Mouse (Mus musculus) embryonic facial prominence, embryonic 10.5 days (tissue): ENCODE measurements around the gene Mast1. TPM values are rescaled to one million over a fixed set of nuclear protein-coding genes. Genes with fewer than 3 reads are reported as not detected.
"Not testable (repeated sequence)": the region's sequence is repeated elsewhere in the genome, so short reads cannot be mapped to it uniquely, and the experiment has no call there.

Experiments
- DNase-seq: peaks from one replicate; pipeline ENCODE4 v3.0.0-alpha.2; 2017; ENCODE audit warnings: low spot score
- H3K27ac ChIP-seq: fragments of 300-500 bp; sonication (generic); replicated peaks from 2 replicates; pipeline ENCODE4 v1.5.1; 2016; ENCODE audit warnings: mild to moderate bottlenecking
- H3K27me3 ChIP-seq: fragments of 300-500 bp; sonication (generic); replicated peaks from 2 replicates; pipeline ENCODE4 v1.6.1; 2016; ENCODE audit warnings: low read depth, mild to moderate bottlenecking; ENCODE audit not compliant: poor library complexity, severe bottlenecking
- H3K36me3 ChIP-seq: fragments of 300-500 bp; sonication (generic); replicated peaks from 2 replicates; pipeline ENCODE4 v1.6.1; 2016; ENCODE audit warnings: mild to moderate bottlenecking, moderate library complexity
- H3K4me1 ChIP-seq: fragments of 300-500 bp; sonication (generic); 2 replicates; pipeline ENCODE4 v1.6.1; 2016
- H3K4me3 ChIP-seq: fragments of 300-500 bp; sonication (generic); 2 replicates; pipeline ENCODE4 v1.5.1; 2016; ENCODE audit warnings: mild to moderate bottlenecking, moderate library complexity
- H3K9me3 ChIP-seq: fragments of 300-500 bp; sonication (generic); 2 replicates; pipeline ENCODE4 v1.6.1; 2016; ENCODE audit warnings: mild to moderate bottlenecking
- WGBS: fragments of 180-500 bp; shearing (Covaris S2); methylation state at CpG from one replicate; pipeline ENCODE4 v1.1.7; 2016; 5-methylcytosine and 5-hydroxymethylcytosine counted together
- polyA plus RNA-seq: library from polyadenylated mRNA; unstranded; fragments of >200 nt; fragmentation: Nextera tagmentation; extraction: Ambion mirVana; gene quantifications from 2 replicates; pipeline ENCODE4 v1.2.1, GENCODE M21; 2016

The Mast1 gene
- polyA plus RNA-seq, 1 experiment from 2014 or later: 3.4 TPM

GRCm38 (mm10) chr8:84910551-84910950 is 26.6 kb downstream of the Mast1 start:
- Histone ChIP-seq H3K4me1 (peaks cover 37% of the 10 kb centered on the region), H3K27me3 (peaks cover 70% of the 10 kb centered on the region), H3K9me3 (peaks cover 6% of the 10 kb centered on the region; the same call in 1 of the 2 replicates), H3K36me3 (peaks cover 12% of the 10 kb centered on the region), H3K4me3 (no peak overlapping the region), H3K27ac (no peak overlapping the region)
- no peak for DNase-seq
- WGBS: 83% methylated on average over 6 of the region's 6 CpGs

GRCm38 (mm10) chr8:84909949-84910348 is 27.2 kb downstream of the Mast1 start:
- no peak overlapping the region for H3K27ac ChIP-seq
- no peak overlapping the region for H3K4me3 ChIP-seq
- H3K4me1 ChIP-seq: peaks cover 37% of the 10 kb centered on the region
- 70% methylated on average over 5 of the region's 5 CpGs for WGBS
- peaks cover 6% of the 10 kb centered on the region; the same call in 1 of the 2 replicates for H3K9me3 ChIP-seq
- no peak for DNase-seq
- H3K36me3 ChIP-seq: peaks cover 8% of the 10 kb centered on the region; the same call in 1 of the 2 replicates
- peaks cover 70% of the 10 kb centered on the region for H3K27me3 ChIP-seq

GRCm38 (mm10) chr8:84909162-84909767 is 27.9 kb downstream of the Mast1 start:
- H3K9me3 ChIP-seq: peaks cover 5% of the 10 kb centered on the region; the same call in 1 of the 2 replicates
- DNase-seq: no peak
- H3K27me3 ChIP-seq: peaks cover 70% of the 10 kb centered on the region
- peaks cover 8% of the 10 kb centered on the region; the same call in 1 of the 2 replicates for H3K36me3 ChIP-seq
- peak overlapping the region; percentile 69 for H3K4me3 ChIP-seq
- WGBS: 46% methylated on average over 20 of the region's 20 CpGs
- peak overlapping the region; percentile 80; the same call in 1 of the 2 replicates for H3K27ac ChIP-seq
- H3K4me1 ChIP-seq: peaks cover 37% of the 10 kb centered on the region

- peaks cover 8% of the 10 kb centered on the region; the same call in 1 of the 2 replicates for H3K36me3 ChIP-seq
- DNase-seq: peak; percentile 97
- H3K27me3 ChIP-seq: peaks cover 65% of the 10 kb centered on the region
- H3K27ac ChIP-seq: peak within 1 kb of the TSS; percentile 80
- peak within 1 kb of the TSS; percentile 69 for H3K4me3 ChIP-seq
- peaks cover 38% of the 10 kb centered on the region for H3K4me1 ChIP-seq
- no peaks in the 10 kb centered on the region for H3K9me3 ChIP-seq
- WGBS: 1% methylated on average over 45 of the region's 45 CpGs
These were observed 28.6 kb downstream of the Mast1 start, which contains the start of gene Dnase2a for GRCm38 (mm10) chr8:84908421-84909161. Gene Dnase2a (plus strand): TSS chr8:84908560.

GRCm38 (mm10) chr8:84907979-84908378 is 29.2 kb downstream of the Mast1 start:
- Histone ChIP-seq H3K4me1 (peaks cover 38% of the 10 kb centered on the region), H3K27ac (peak overlapping the region; percentile 66), H3K27me3 (peaks cover 59% of the 10 kb centered on the region), H3K4me3 (peak overlapping the region; percentile 69)
- H3K9me3 ChIP-seq, DNase-seq, H3K36me3 ChIP-seq: not testable (repeated sequence)
- 35% methylated on average over 7 of the region's 7 CpGs for WGBS

GRCm38 (mm10) chr8:84907493-84907892 is 29.7 kb downstream of the Mast1 start:
- H3K36me3 ChIP-seq: peaks cover 8% of the 10 kb centered on the region; the same call in 1 of the 2 replicates
- H3K9me3 ChIP-seq: no peaks in the 10 kb centered on the region
- H3K4me3 ChIP-seq: no peak overlapping the region
- H3K4me1 ChIP-seq: peaks cover 38% of the 10 kb centered on the region
- no peak for DNase-seq
- peaks cover 57% of the 10 kb centered on the region for H3K27me3 ChIP-seq
- H3K27ac ChIP-seq: no peak overlapping the region
- WGBS: 78% methylated on average over 8 of the region's 8 CpGs

- no peak for DNase-seq
These were observed 30.1 kb downstream of the Mast1 start for GRCm38 (mm10) chr8:84907037-84907436.

GRCm38 (mm10) chr8:84904351-84904750 is 32.8 kb downstream of the Mast1 start:
- Histone ChIP-seq H3K4me3 (no peak overlapping the region), H3K4me1 (peaks cover 30% of the 10 kb centered on the region), H3K9me3 (no peaks in the 10 kb centered on the region), H3K27me3 (peaks cover 57% of the 10 kb centered on the region), H3K27ac (no peak overlapping the region), H3K36me3 (no peaks in the 10 kb centered on the region)
- WGBS: 89% methylated on average over 7 of the region's 7 CpGs
- DNase-seq: no peak

More at GRCm38 (mm10) chr8:84907037-84907436, 30.1 kb downstream of the Mast1 start:
- Histone ChIP-seq H3K9me3 (no peaks in the 10 kb centered on the region), H3K4me3 (no peak overlapping the region), H3K4me1 (peaks cover 38% of the 10 kb centered on the region), H3K27me3 (peaks cover 57% of the 10 kb centered on the region), H3K36me3 (peaks cover 8% of the 10 kb centered on the region; the same call in 1 of the 2 replicates), H3K27ac (no peak overlapping the region)
- 95% methylated on average over 9 of the region's 9 CpGs for whole genome bisulfite sequencing

- peak overlapping the region; percentile 80 for H3K4me3 ChIP-seq
- peak overlapping the region; percentile 87 for H3K27ac ChIP-seq
- no peaks in the 10 kb centered on the region for H3K9me3 ChIP-seq
- H3K27me3 ChIP-seq: peaks cover 49% of the 10 kb centered on the region
- no peaks in the 10 kb centered on the region for H3K36me3 ChIP-seq
- WGBS: under 1% methylated on average over 68 of the region's 68 CpGs
- peak; percentile 94 for DNase-seq
- H3K4me1 ChIP-seq: peaks cover 21% of the 10 kb centered on the region
These were observed 34.1 kb downstream of the Mast1 start for GRCm38 (mm10) chr8:84902920-84903661.

- 2% methylated on average over 24 of the region's 24 CpGs for WGBS
- no peak for DNase-seq
These were observed 34.7 kb downstream of the Mast1 start for GRCm38 (mm10) chr8:84902367-84902919.

GRCm38 (mm10) chr8:84901752-84902151 is 35.4 kb downstream of the Mast1 start, which contains the start of gene Klf1:
Gene Klf1 (plus strand): TSS chr8:84901928.
- Histone ChIP-seq H3K4me1 (peaks cover 19% of the 10 kb centered on the region), H3K27ac (peak within 1 kb of the TSS; percentile 87), H3K27me3 (peaks cover 49% of the 10 kb centered on the region)

More at GRCm38 (mm10) chr8:84902367-84902919, 34.7 kb downstream of the Mast1 start:
- Histone ChIP-seq H3K36me3 (no peaks in the 10 kb centered on the region), H3K9me3 (no peaks in the 10 kb centered on the region), H3K27me3 (peaks cover 49% of the 10 kb centered on the region), H3K4me1 (peaks cover 19% of the 10 kb centered on the region), H3K4me3 (peak overlapping the region; percentile 80), H3K27ac (peak overlapping the region; percentile 87)

GRCm38 (mm10) chr8:84901071-84901470 is 36.1 kb downstream of the Mast1 start:
- Histone ChIP-seq H3K4me3 (peak overlapping the region; percentile 3; the same call in 1 of the 2 replicates), H3K27ac (no peak overlapping the region), H3K9me3 (no peaks in the 10 kb centered on the region), H3K4me1 (peaks cover 19% of the 10 kb centered on the region), H3K27me3 (peaks cover 49% of the 10 kb centered on the region), H3K36me3 (no peaks in the 10 kb centered on the region)
- WGBS: 60% methylated on average over 4 of the region's 4 CpGs
- DNase-seq: no peak

More at GRCm38 (mm10) chr8:84901752-84902151, 35.4 kb downstream of the Mast1 start, which contains the start of gene Klf1:
- DNase-seq: no peak
- 78% methylated on average over 3 of the region's 3 CpGs for WGBS
- H3K4me3 ChIP-seq: peak within 1 kb of the TSS; percentile 80
- no peaks in the 10 kb centered on the region for H3K9me3 ChIP-seq
- no peaks in the 10 kb centered on the region for H3K36me3 ChIP-seq
